In genomic region chr12:16618512-16619274, GRCm38 (mm10) we compare ENCODE assay signal across 8 mouse cellular contexts. TPM values are rescaled to one million over a fixed set of nuclear protein-coding genes. Genes with fewer than 3 reads are reported as not detected.
DNase-seq lines count a peak whose midpoint lies in the region; ATAC-seq lines count a peak whose summit lies in the region.

No protein-coding gene starts in this region.

- no peak overlapping the region for H3K9ac ChIP-seq in heart, embryonic 12.5 days
- H3K9ac ChIP-seq in kidney, embryonic 16.5 days (replicated peaks; ENCODE audit: low read length): no peak overlapping the region
- H3K9ac ChIP-seq in limb, embryonic 12.5 days (replicated peaks): no peak overlapping the region
- H3K9ac ChIP-seq in midbrain, embryonic 15.5 days: no peak overlapping the region

- no peak overlapping the region for H3K4me3 ChIP-seq in heart, embryonic 12.5 days
- no peak overlapping the region for H3K4me3 ChIP-seq in kidney, embryonic 16.5 days (ENCODE audit: low read length)
- H3K4me3 ChIP-seq in limb, embryonic 12.5 days (replicated peaks): no peak overlapping the region
- H3K4me3 ChIP-seq in midbrain, embryonic 15.5 days: no peak overlapping the region

- 0 out of 2 replicates have a peak, but pooled peaks cover 3% of the 10 kb centered on the region for H3K27me3 ChIP-seq in heart, embryonic 12.5 days (replicated peaks)
- H3K27me3 ChIP-seq in kidney, embryonic 16.5 days (ENCODE audit: insufficient read depth, low read length): no peaks in the 10 kb centered on the region
- no peaks in the 10 kb centered on the region for H3K27me3 ChIP-seq in limb, embryonic 12.5 days
- H3K27me3 ChIP-seq in midbrain, embryonic 15.5 days (replicated peaks): no peaks in the 10 kb centered on the region

- H3K9me3 ChIP-seq in heart, embryonic 12.5 days (replicated peaks): no peaks in the 10 kb centered on the region
- no peaks in the 10 kb centered on the region for H3K9me3 ChIP-seq in kidney, embryonic 16.5 days (ENCODE audit: low read length)
- H3K9me3 ChIP-seq in limb, embryonic 12.5 days: no peaks in the 10 kb centered on the region
- H3K9me3 ChIP-seq in midbrain, embryonic 15.5 days: no peaks in the 10 kb centered on the region

- DNase-seq in brain, adult 2 months (ENCODE audit: low read depth, low spot score): peak; percentile 82
- DNase-seq in fibroblast of lung, adult 2 months (ENCODE audit: low read depth): peak; percentile 97
- DNase-seq in testis, postnatal 10 days (ENCODE audit: low spot score): peak; percentile 85
- no peak for DNase-seq in thymus, postnatal 4 days

- H3K27ac ChIP-seq in heart, embryonic 12.5 days (ENCODE audit: poor library complexity, severe bottlenecking): no peak overlapping the region
- no peak overlapping the region for H3K27ac ChIP-seq in kidney, embryonic 16.5 days (ENCODE audit: low read length)
- no peak overlapping the region for H3K27ac ChIP-seq in limb, embryonic 12.5 days
- H3K27ac ChIP-seq in midbrain, embryonic 15.5 days: no peak overlapping the region

- peaks cover 25% of the 10 kb centered on the region for H3K4me1 ChIP-seq in heart, embryonic 12.5 days (replicated peaks)
- H3K4me1 ChIP-seq in kidney, embryonic 16.5 days (ENCODE audit: insufficient read depth, low read length): peaks cover 17% of the 10 kb centered on the region
- peaks cover 7% of the 10 kb centered on the region for H3K4me1 ChIP-seq in limb, embryonic 12.5 days (replicated peaks)
- H3K4me1 ChIP-seq in midbrain, embryonic 15.5 days: peaks cover 6% of the 10 kb centered on the region; the same call in 1 of the 2 replicates

- no peaks in the 10 kb centered on the region for H3K36me3 ChIP-seq in heart, embryonic 12.5 days
- no peaks in the 10 kb centered on the region for H3K36me3 ChIP-seq in kidney, embryonic 16.5 days (ENCODE audit: insufficient read depth, low read length)
- no peaks in the 10 kb centered on the region for H3K36me3 ChIP-seq in limb, embryonic 12.5 days
- H3K36me3 ChIP-seq in midbrain, embryonic 15.5 days (replicated peaks): no peaks in the 10 kb centered on the region

- WGBS in heart, embryonic 12.5 days: 27% methylated on average over 12 of the region's 12 CpGs
- WGBS in kidney, embryonic 16.5 days: 16% methylated on average over 12 of the region's 12 CpGs
- WGBS in limb, embryonic 12.5 days: 35% methylated on average over 12 of the region's 12 CpGs
- 10% methylated on average over 12 of the region's 12 CpGs for WGBS in midbrain, embryonic 15.5 days

- peak; percentile 90 for ATAC-seq in heart, embryonic 12.5 days (ENCODE audit: insufficient number of reproducible peaks, low FRiP score)
- peak; percentile 91 for ATAC-seq in kidney, embryonic 16.5 days (ENCODE audit: low FRiP score, low TSS enrichment)
- ATAC-seq in limb, embryonic 12.5 days (ENCODE audit: insufficient number of reproducible peaks, insufficient read depth, low FRiP score, low TSS enrichment, low read depth): 0 out of 2 replicates have a peak, but pooled peaks have one; percentile 56
- peak; percentile 88 for ATAC-seq in midbrain, embryonic 15.5 days (replicated peaks)

- peak overlapping the region; percentile 37 for H3K4me2 ChIP-seq in heart, embryonic 12.5 days
- no peak overlapping the region for H3K4me2 ChIP-seq in kidney, embryonic 16.5 days (replicated peaks; ENCODE audit: low read depth, low read length)
- H3K4me2 ChIP-seq in limb, embryonic 12.5 days: 0 out of 2 replicates have a peak overlapping the region, but pooled peaks have one; percentile 10
- H3K4me2 ChIP-seq in midbrain, embryonic 15.5 days: no peak overlapping the region

RNA-seq across cellular contexts. Expression of gene Lpin1, which starts 7.9 kb away (rescaled TPM):
- 6.5 and 6.9 TPM in 2 replicates for polyA plus RNA-seq in heart, embryonic 12.5 days (2016; fragmentation: Nextera tagmentation; extraction: Ambion mirVana)
- polyA plus RNA-seq in kidney, embryonic 16.5 days (2015; fragmentation: Nextera tagmentation; extraction: Ambion mirVana): 5.7 and 6.8 TPM in 2 replicates
- 6.5 and 6.7 TPM in 2 replicates for polyA plus RNA-seq in limb, embryonic 12.5 days (2016; fragmentation: Nextera tagmentation; extraction: Ambion mirVana)
- polyA plus RNA-seq in midbrain, embryonic 15.5 days (2015; fragmentation: Nextera tagmentation; extraction: Ambion mirVana): 22.2 and 22.6 TPM in 2 replicates

RNA-seq across cellular contexts. Expression of gene Ntsr2, which starts 34.5 kb away (rescaled TPM):
- not detected in 2 replicates for polyA plus RNA-seq in heart, embryonic 12.5 days (2016; fragmentation: Nextera tagmentation; extraction: Ambion mirVana)
- 0.34 and 0.63 TPM in 2 replicates for polyA plus RNA-seq in kidney, embryonic 16.5 days (2015; fragmentation: Nextera tagmentation; extraction: Ambion mirVana)
- polyA plus RNA-seq in limb, embryonic 12.5 days (2016; fragmentation: Nextera tagmentation; extraction: Ambion mirVana): not detected in 2 replicates
- 1.6 and 2.2 TPM in 2 replicates for polyA plus RNA-seq in midbrain, embryonic 15.5 days (2015; fragmentation: Nextera tagmentation; extraction: Ambion mirVana)

Comparison
In these comparisons a context has a peak if more than half of its experiments do, and no peak if none do; other contexts are left out.
1. H3K4me2 ChIP-seq: peak in heart, embryonic 12.5 days (single experiment) and limb, embryonic 12.5 days (single experiment); none in kidney, embryonic 16.5 days (single experiment) and midbrain, embryonic 15.5 days (single experiment).
2. Peak in every context shown above with its lines, with median percentiles within 50 percentile points of each other: ATAC-seq.